Mouse (Mus musculus): ENCODE results near the gene Hoxa11.

Gene Hoxa11

GRCm38 (mm10) chr6:52232984-52233545, 12.5 kb downstream of the Hoxa11 start:
- DNase-seq (ENCODE audit: low spot score) = no peak

- DNase-seq (ENCODE audit: low spot score) = no peak
Measured at GRCm38 (mm10) chr6:52232568-52232965, 13.0 kb downstream of the Hoxa11 start.

GRCm38 (mm10) chr6:52231885-52232567, 13.6 kb downstream of the Hoxa11 start:
- no peak for DNase-seq (ENCODE audit: low spot score)

- no peak for DNase-seq (ENCODE audit: low spot score)
Measured at GRCm38 (mm10) chr6:52230516-52231165, 15.0 kb downstream of the Hoxa11 start, which contains the start of gene Hoxa9. Gene Hoxa9, minus strand, starts transcription at chr6:52231089.

GRCm38 (mm10) chr6:52229558-52230416, 15.8 kb downstream of the Hoxa11 start:
- DNase-seq (ENCODE audit: low spot score) = no peak

GRCm38 (mm10) chr6:52228475-52229465, 16.8 kb downstream of the Hoxa11 start:
- no peak for DNase-seq (ENCODE audit: low spot score)

GRCm38 (mm10) chr6:52227470-52228222, 18.0 kb downstream of the Hoxa11 start:
- no peak for DNase-seq (ENCODE audit: low spot score)

- no peak for DNase-seq (ENCODE audit: low spot score)
Measured at GRCm38 (mm10) chr6:52226569-52227257, 18.9 kb downstream of the Hoxa11 start.

GRCm38 (mm10) chr6:52225612-52226568, 19.7 kb downstream of the Hoxa11 start:
- DNase-seq (ENCODE audit: low spot score) = no peak

GRCm38 (mm10) chr6:52224895-52225611, 20.6 kb downstream of the Hoxa11 start:
- no peak for DNase-seq (ENCODE audit: low spot score)

- DNase-seq (ENCODE audit: low spot score) = no peak
Measured at GRCm38 (mm10) chr6:52223939-52224760, 21.5 kb downstream of the Hoxa11 start.

GRCm38 (mm10) chr6:52222729-52223128, 22.9 kb downstream of the Hoxa11 start:
- no peak for DNase-seq (ENCODE audit: low spot score)

GRCm38 (mm10) chr6:52221993-52222685, 23.5 kb downstream of the Hoxa11 start:
- no peak for DNase-seq (ENCODE audit: low spot score)

- peak; percentile 47 for DNase-seq (ENCODE audit: low spot score)
Measured at GRCm38 (mm10) chr6:52221337-52221992, 24.1 kb downstream of the Hoxa11 start, which contains the start of gene Hoxa7. Gene Hoxa7, minus strand, starts transcription at chr6:52221854.

GRCm38 (mm10) chr6:52220865-52221310, 24.7 kb downstream of the Hoxa11 start:
- no peak for DNase-seq (ENCODE audit: low spot score)
